Mouse (Mus musculus) embryonic facial prominence, embryonic 12.5 days (tissue): ENCODE results near the gene Tmem190. TPM values are rescaled to one million over a fixed set of nuclear protein-coding genes. Genes with fewer than 3 reads are reported as not detected.

Experiments used
- ATAC-seq: fragments of 200-750 bp; cut with Nextera tagmentation; 2 replicates; pipeline ENCODE4 v1.8.0; 2017; ENCODE audit not compliant: insufficient number of reproducible peaks, insufficient read depth, low FRiP score, low TSS enrichment
- H3K27ac ChIP-seq: fragments of 300-500 bp; sonication (generic); 2 replicates; pipeline ENCODE4 v1.5.1; 2016; ENCODE audit warnings: mild to moderate bottlenecking
- H3K27me3 ChIP-seq: fragments of 300-500 bp; sonication (generic); 2 replicates; pipeline ENCODE4 v1.6.1; 2016; ENCODE audit warnings: mild to moderate bottlenecking, moderate library complexity
- H3K36me3 ChIP-seq: fragments of 300-500 bp; sonication (generic); 2 replicates; pipeline ENCODE4 v1.6.1; 2016; ENCODE audit warnings: mild to moderate bottlenecking
- H3K4me1 ChIP-seq: fragments of 300-500 bp; sonication (generic); 2 replicates; pipeline ENCODE4 v1.6.1; 2016
- H3K4me2 ChIP-seq: fragments of 300-500 bp; sonication (generic); replicated peaks from 2 replicates; pipeline ENCODE4 v1.6.1; 2016; ENCODE audit warnings: mild to moderate bottlenecking, moderate library complexity
- H3K4me3 ChIP-seq: fragments of 300-500 bp; sonication (generic); 2 replicates; pipeline ENCODE4 v1.5.1; 2016; ENCODE audit warnings: mild to moderate bottlenecking
- H3K9ac ChIP-seq: fragments of 300-500 bp; sonication (generic); 2 replicates; pipeline ENCODE4 v1.6.1; 2016; ENCODE audit warnings: mild to moderate bottlenecking, moderate library complexity
- H3K9me3 ChIP-seq: fragments of 300-500 bp; sonication (generic); 2 replicates; pipeline ENCODE4 v1.6.1; 2016; ENCODE audit warnings: mild to moderate bottlenecking, moderate library complexity
- WGBS: fragments of 180-500 bp; shearing (Covaris S2); methylation state at CpG from one replicate; pipeline ENCODE4 v1.1.7; 2016; 5-methylcytosine and 5-hydroxymethylcytosine counted together
- polyA plus RNA-seq: library from polyadenylated mRNA; unstranded; fragments of >200 nt; fragmentation: Nextera tagmentation; extraction: Ambion mirVana; gene quantifications from 2 replicates; pipeline ENCODE4 v1.2.1, GENCODE M21; 2016

The Tmem190 gene
- polyA plus RNA-seq: not detected in 2 replicates

GRCm38 (mm10) chr7:4782759-4783158 lies at the start of gene Tmem190, which contains the start of gene Il11:
TSS of gene Tmem190 (plus strand) at chr7:4782937.
TSS of gene Il11 (minus strand) at chr7:4782859.
- no peak within 1 kb of the TSS for H3K9ac ChIP-seq
- no peak within 1 kb of the TSS for H3K27ac ChIP-seq
- 78% methylated on average over 2 of the region's 2 CpGs for WGBS
- 0 out of 2 replicates have a peak, but pooled peaks cover 5% of the 10 kb centered on the region for H3K4me1 ChIP-seq
- no peak within 1 kb of the TSS for H3K4me3 ChIP-seq
- H3K27me3 ChIP-seq: peaks cover 20% of the 10 kb centered on the region
- no peaks in the 10 kb centered on the region for H3K36me3 ChIP-seq
- no peak for ATAC-seq
- H3K9me3 ChIP-seq: no peaks in the 10 kb centered on the region
- no peak within 1 kb of the TSS for H3K4me2 ChIP-seq

- no peaks in the 10 kb centered on the region for H3K9me3 ChIP-seq
- WGBS: 69% methylated on average over 6 of the region's 6 CpGs
- no peak for ATAC-seq
- no peak overlapping the region for H3K27ac ChIP-seq
- no peaks in the 10 kb centered on the region for H3K4me1 ChIP-seq
- no peak overlapping the region for H3K9ac ChIP-seq
- no peak overlapping the region for H3K4me3 ChIP-seq
- no peak overlapping the region for H3K4me2 ChIP-seq
- no peaks in the 10 kb centered on the region for H3K27me3 ChIP-seq
- H3K36me3 ChIP-seq: no peaks in the 10 kb centered on the region
Observed at GRCm38 (mm10) chr7:4732968-4733392, 49.8 kb upstream of the Tmem190 start.

- WGBS: 46% methylated on average over 10 of the region's 10 CpGs
- H3K4me1 ChIP-seq: peaks cover 24% of the 10 kb centered on the region
- no peak for ATAC-seq
- peak overlapping the region; percentile 49 for H3K4me2 ChIP-seq
- H3K27me3 ChIP-seq: no peaks in the 10 kb centered on the region
- peak overlapping the region; percentile 17; the same call in 1 of the 2 replicates for H3K9ac ChIP-seq
- H3K27ac ChIP-seq: peak overlapping the region; percentile 69
- H3K9me3 ChIP-seq: no peaks in the 10 kb centered on the region
- peaks cover 22% of the 10 kb centered on the region for H3K36me3 ChIP-seq
- peak overlapping the region; percentile 73 for H3K4me3 ChIP-seq
Observed at GRCm38 (mm10) chr7:4739041-4739543, 43.6 kb upstream of the Tmem190 start.

- WGBS: under 1% methylated on average over 39 of the region's 44 CpGs
Observed at GRCm38 (mm10) chr7:4739544-4740275, 43.0 kb upstream of the Tmem190 start, which contains the start of gene Kmt5c. TSS of gene Kmt5c (plus strand) at chr7:4740115.

GRCm38 (mm10) chr7:4740309-4740727 lies 42.4 kb upstream of the Tmem190 start:
- Histone ChIP-seq H3K27me3 (no peaks in the 10 kb centered on the region), H3K36me3 (peaks cover 31% of the 10 kb centered on the region), H3K4me2 (peak overlapping the region; percentile 85), H3K9ac (peak overlapping the region; percentile 77), H3K27ac (peak overlapping the region; percentile 90), H3K9me3 (no peaks in the 10 kb centered on the region), H3K4me1 (peaks cover 24% of the 10 kb centered on the region), H3K4me3 (peak overlapping the region; percentile 73)
- WGBS: under 1% methylated on average over 14 of the region's 14 CpGs
- ATAC-seq: peak; percentile 16; the same call in 1 of the 2 replicates

More at GRCm38 (mm10) chr7:4739544-4740275, 43.0 kb upstream of the Tmem190 start, which contains the start of gene Kmt5c:
- H3K4me1 ChIP-seq: peaks cover 24% of the 10 kb centered on the region
- H3K9me3 ChIP-seq: no peaks in the 10 kb centered on the region
- peak within 1 kb of the TSS; percentile 85 for H3K4me2 ChIP-seq
- peak within 1 kb of the TSS; percentile 77 for H3K9ac ChIP-seq
- H3K27ac ChIP-seq: peak within 1 kb of the TSS; percentile 90
- peak within 1 kb of the TSS; percentile 73 for H3K4me3 ChIP-seq
- no peaks in the 10 kb centered on the region for H3K27me3 ChIP-seq
- peaks cover 28% of the 10 kb centered on the region for H3K36me3 ChIP-seq
- peak; percentile 98 for ATAC-seq

GRCm38 (mm10) chr7:4741151-4741550 lies 41.6 kb upstream of the Tmem190 start:
- H3K4me1 ChIP-seq: peaks cover 24% of the 10 kb centered on the region
- ATAC-seq: no peak

GRCm38 (mm10) chr7:4741672-4742481 lies 40.9 kb upstream of the Tmem190 start:
- no peak for ATAC-seq
- H3K4me1 ChIP-seq: peaks cover 24% of the 10 kb centered on the region
- H3K9me3 ChIP-seq: no peaks in the 10 kb centered on the region
- H3K36me3 ChIP-seq: peaks cover 47% of the 10 kb centered on the region
- no peak overlapping the region for H3K27ac ChIP-seq
- H3K9ac ChIP-seq: peak overlapping the region; percentile 77; the same call in 1 of the 2 replicates
- peak overlapping the region; percentile 85 for H3K4me2 ChIP-seq
- H3K27me3 ChIP-seq: no peaks in the 10 kb centered on the region
- 86% methylated on average over 21 of the region's 21 CpGs for WGBS
- H3K4me3 ChIP-seq: peak overlapping the region; percentile 73; the same call in 1 of the 2 replicates

More at GRCm38 (mm10) chr7:4741151-4741550, 41.6 kb upstream of the Tmem190 start:
- no peaks in the 10 kb centered on the region for H3K9me3 ChIP-seq
- peak overlapping the region; percentile 90 for H3K27ac ChIP-seq
- peak overlapping the region; percentile 73 for H3K4me3 ChIP-seq
- WGBS: 6% methylated on average over 4 of the region's 4 CpGs
- no peaks in the 10 kb centered on the region for H3K27me3 ChIP-seq
- peak overlapping the region; percentile 85 for H3K4me2 ChIP-seq
- H3K36me3 ChIP-seq: peaks cover 39% of the 10 kb centered on the region
- peak overlapping the region; percentile 77 for H3K9ac ChIP-seq

GRCm38 (mm10) chr7:4742482-4742819 lies 40.3 kb upstream of the Tmem190 start:
- Histone ChIP-seq H3K27ac (no peak overlapping the region), H3K4me1 (peaks cover 24% of the 10 kb centered on the region), H3K27me3 (no peaks in the 10 kb centered on the region), H3K36me3 (peaks cover 50% of the 10 kb centered on the region), H3K4me3 (no peak overlapping the region), H3K4me2 (no peak overlapping the region), H3K9me3 (no peaks in the 10 kb centered on the region), H3K9ac (no peak overlapping the region)
- WGBS: 92% methylated on average over 6 of the region's 6 CpGs
- no peak for ATAC-seq

- no peak for ATAC-seq
- no peak overlapping the region for H3K27ac ChIP-seq
- 77% methylated on average over 2 of the region's 2 CpGs for WGBS
- H3K36me3 ChIP-seq: peaks cover 50% of the 10 kb centered on the region
- no peak overlapping the region for H3K9ac ChIP-seq
- no peaks in the 10 kb centered on the region for H3K9me3 ChIP-seq
- H3K4me3 ChIP-seq: no peak overlapping the region
- H3K4me1 ChIP-seq: peaks cover 24% of the 10 kb centered on the region
- no peaks in the 10 kb centered on the region for H3K27me3 ChIP-seq
- no peak overlapping the region for H3K4me2 ChIP-seq
Observed at GRCm38 (mm10) chr7:4743354-4743753, 39.4 kb upstream of the Tmem190 start.

- H3K27ac ChIP-seq: no peak overlapping the region
- no peaks in the 10 kb centered on the region for H3K27me3 ChIP-seq
- no peak for ATAC-seq
- no peak overlapping the region for H3K4me2 ChIP-seq
- H3K4me1 ChIP-seq: peaks cover 18% of the 10 kb centered on the region
- 95% methylated on average over 6 of the region's 6 CpGs for WGBS
- H3K9me3 ChIP-seq: no peaks in the 10 kb centered on the region
- no peak overlapping the region for H3K9ac ChIP-seq
- peaks cover 50% of the 10 kb centered on the region for H3K36me3 ChIP-seq
- H3K4me3 ChIP-seq: no peak overlapping the region
Observed at GRCm38 (mm10) chr7:4744886-4745285, 37.9 kb upstream of the Tmem190 start.

- H3K4me2 ChIP-seq: no peak overlapping the region
- no peak overlapping the region for H3K4me3 ChIP-seq
- peaks cover 50% of the 10 kb centered on the region for H3K36me3 ChIP-seq
- H3K27ac ChIP-seq: no peak overlapping the region
- 88% methylated on average over 22 of the region's 22 CpGs for WGBS
- no peak overlapping the region for H3K9ac ChIP-seq
- peaks cover 15% of the 10 kb centered on the region for H3K4me1 ChIP-seq
- no peak; the same call in 1 of the 2 replicates for ATAC-seq
- no peaks in the 10 kb centered on the region for H3K9me3 ChIP-seq
- no peaks in the 10 kb centered on the region for H3K27me3 ChIP-seq
Observed at GRCm38 (mm10) chr7:4746326-4746980, 36.3 kb upstream of the Tmem190 start.
